In the genomic region with DNA sequence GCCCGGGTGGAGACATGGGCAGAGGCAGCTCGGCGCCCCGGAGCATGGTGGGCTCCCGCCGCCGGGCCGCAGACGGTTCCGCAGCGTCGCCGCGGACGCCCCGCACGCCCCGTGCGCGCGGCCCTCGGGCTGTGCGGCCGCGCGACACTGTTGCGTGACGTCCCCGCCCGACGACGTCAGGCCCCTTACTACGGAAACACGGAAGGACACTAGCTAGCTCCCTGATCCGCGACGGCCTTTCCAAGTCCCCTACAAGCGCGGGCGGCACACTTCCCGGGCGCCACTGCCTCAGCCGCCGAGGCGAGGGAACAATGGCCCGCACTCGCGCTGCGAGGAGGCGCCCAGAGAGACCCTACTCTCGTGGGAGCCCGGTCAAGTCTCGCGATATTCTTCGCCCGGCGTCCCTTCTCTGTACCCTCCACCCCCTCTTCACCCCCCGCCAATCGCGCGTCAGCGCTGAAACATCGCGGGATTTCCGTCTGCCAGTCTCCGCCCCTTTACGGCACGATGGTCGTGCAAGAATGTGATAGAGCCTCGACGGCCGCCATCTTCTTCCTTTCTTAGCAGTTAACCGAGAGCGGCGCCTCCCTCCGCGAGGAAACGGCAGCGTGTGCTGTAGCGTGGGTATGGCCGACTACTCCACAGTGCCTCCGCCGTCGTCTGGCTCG, we compare ENCODE assay signal across 8 mouse cellular contexts. TPM values are rescaled to one million over a fixed set of nuclear protein-coding genes. Genes with fewer than 3 reads are reported as not detected.
DNase-seq lines count a peak whose midpoint lies in the region; ATAC-seq and TF ChIP-seq lines count a peak whose summit lies in the region.

TSS of gene Dnajb4 (minus strand) at position 336 of the 668 bp plus-strand sequence.
TSS of gene Fubp1 (plus strand) at position 456 of the 668 bp plus-strand sequence.

- peaks cover 6% of the 10 kb centered on the region; the same call in 1 of the 2 replicates for H3K36me3 ChIP-seq in hindbrain, embryonic 14.5 days (replicated peaks; ENCODE audit: control insufficient read depth, insufficient read depth)

- H3K4me2 ChIP-seq in hindbrain, embryonic 14.5 days (replicated peaks) = peak within 1 kb of the TSS; percentile 81

- no peaks in the 10 kb centered on the region for H3K9me3 ChIP-seq in hindbrain, embryonic 14.5 days (ENCODE audit: control insufficient read depth, low read length)

- TF ChIP-seq CTCF in Patski (IDR thresholded peaks at IDR 0.05) = no peak

- POLR2A ChIA-PET in Patski (lab: Charles Lee) = interaction anchor here (0.7 to 2.2 kb wide), 5 partner anchors 10 to 99 kb away, joined by 3 to 8 read pairs (median 7); no protein-coding TSS in a partner anchor

- peak; percentile 100 for DNase-seq in Patski (ENCODE audit: low read depth, low spot score)
- peak; percentile 100 for DNase-seq in cerebellum, postnatal 14 days
- DNase-seq in frontal cortex, postnatal 25 days (ENCODE audit: low spot score in 2 of 2) = peak; percentile 97 to 99
- peak; percentile 99 for DNase-seq in hindbrain, embryonic 14.5 days (ENCODE audit: low spot score)
- peak; percentile 100 for DNase-seq in layer of hippocampus, postnatal 36 days
- peak; percentile 100 for DNase-seq in lung, postnatal 36 days
- peak; percentile 99 for DNase-seq in retina, postnatal 1 day
- DNase-seq in urinary bladder, adult 18-20 months (ENCODE audit: low spot score in 2 of 2) = peak; percentile 100

- peak within 1 kb of the TSS; percentile 87 for H3K4me3 ChIP-seq in hindbrain, embryonic 14.5 days (replicated peaks; ENCODE audit: low read length)

- CTCF ChIA-PET in Patski (lab: Charles Lee) = interaction anchor here (1.3 to 2.2 kb wide), 3 partner anchors 14 to 100 kb away, joined by 3 to 8 read pairs (median 5); no protein-coding TSS in a partner anchor

- H3K27ac ChIP-seq in hindbrain, embryonic 14.5 days = peak within 1 kb of the TSS; percentile 100

- peak; percentile 92 for ATAC-seq in Patski
- peak; percentile 97 for ATAC-seq in hindbrain, embryonic 14.5 days (ENCODE audit: low FRiP score)

- in situ Hi-C loops in Patski (cut with MboI; ENCODE audit: low pct_unique_long_range_greater_than_20kb) = no loop called here

- H3K9ac ChIP-seq in hindbrain, embryonic 14.5 days = peak within 1 kb of the TSS; percentile 100

- H3K27me3 ChIP-seq in Patski = no peaks in the 10 kb centered on the region
- H3K27me3 ChIP-seq in hindbrain, embryonic 14.5 days (ENCODE audit: control insufficient read depth, insufficient read depth, low read length) = no peaks in the 10 kb centered on the region

- under 1% methylated on average over 85 of the region's 85 CpGs for WGBS in hindbrain, embryonic 14.5 days

- H3K4me1 ChIP-seq in hindbrain, embryonic 14.5 days (replicated peaks; ENCODE audit: control insufficient read depth, insufficient read depth, low read length) = peaks cover 32% of the 10 kb centered on the region

RNA-seq across cellular contexts. Expression of gene Dnajb4, which starts in this region (rescaled TPM):
- 85.0 TPM for polyA plus RNA-seq in Patski (2021)
- 40.0 and 46.5 TPM in 2 replicates for polyA plus RNA-seq in hindbrain, embryonic 14.5 days (2014; fragmentation: Nextera tagmentation; extraction: Ambion mirVana)
- 10 to 100 TPM; 72.2 to 74.1 TPM for total RNA-seq in layer of hippocampus, postnatal 36 days (2021)

RNA-seq across cellular contexts. Expression of gene Fubp1, which starts in this region (rescaled TPM):
- 102 TPM for polyA plus RNA-seq in Patski (2021)
- 208 and 210 TPM in 2 replicates for polyA plus RNA-seq in hindbrain, embryonic 14.5 days (2014; fragmentation: Nextera tagmentation; extraction: Ambion mirVana)
- 100 to 1,000 TPM; 124 to 143 TPM for total RNA-seq in layer of hippocampus, postnatal 36 days (2021)

Comparison
In these comparisons a context has a peak if more than half of its experiments do, and no peak if none do; other contexts are left out.
1. Peak in every context shown above with its lines: DNase-seq, ATAC-seq, H3K4me3 ChIP-seq and H3K27ac ChIP-seq.